Mouse (Mus musculus): Measurements from ENCODE around the gene Zfp119b. TPM values are rescaled to one million over a fixed set of nuclear protein-coding genes. Genes with fewer than 3 reads are reported as not detected.

Gene Zfp119b
- 1 to 10 TPM; 2.4 TPM for total RNA-seq (2021)
- long read RNA-seq, experiment 1, partial matches to known transcripts: 0 of 4 reads
- long read RNA-seq, experiment 1, other reads (novel, unspliced or antisense): 1 of 4 reads
- long read RNA-seq, experiment 2, partial matches to known transcripts: 0 of 1 reads
- long read RNA-seq, experiment 2, other reads (novel, unspliced or antisense): 0 of 1 reads

GRCm38 (mm10) chr17:55949400-55949799 lies at the start of gene Zfp119b:
Zfp119b (minus strand) TSS chr17:55949500.
- DNase-seq: no peak

GRCm38 (mm10) chr17:55996007-55996406 lies 46.7 kb upstream of the Zfp119b start:
- DNase-seq: peak; percentile 50 to 53

GRCm38 (mm10) chr17:55990278-55990898 lies 41.1 kb upstream of the Zfp119b start:
- no peak for DNase-seq

- peak in 1 of 2 experiments; percentile 31 for DNase-seq
These were observed 37.0 kb upstream of the Zfp119b start, which contains the start of gene Fsd1 for GRCm38 (mm10) chr17:55986030-55986961. Fsd1 (plus strand) TSS chr17:55986509.

- DNase-seq: no peak
These were observed 28.0 kb upstream of the Zfp119b start for GRCm38 (mm10) chr17:55977301-55977700.

GRCm38 (mm10) chr17:55976255-55976862 lies 27.1 kb upstream of the Zfp119b start:
- peak; percentile 69 to 90 for DNase-seq

GRCm38 (mm10) chr17:55971453-55971852 lies 22.2 kb upstream of the Zfp119b start:
- no peak for DNase-seq

- DNase-seq: peak in 1 of 2 experiments; percentile 20
These were observed 20.9 kb upstream of the Zfp119b start, which contains the start of gene Shd for GRCm38 (mm10) chr17:55969966-55970891. Shd (plus strand) TSS chr17:55970467.

GRCm38 (mm10) chr17:55969560-55969959 lies 20.3 kb upstream of the Zfp119b start:
- peak in 1 of 2 experiments; percentile 23 for DNase-seq

GRCm38 (mm10) chr17:55968210-55968609 lies 18.9 kb upstream of the Zfp119b start:
- DNase-seq: peak; percentile 27 to 43

- DNase-seq: no peak
These were observed 17.9 kb upstream of the Zfp119b start for GRCm38 (mm10) chr17:55967186-55967585.

GRCm38 (mm10) chr17:55964996-55965395 lies 15.7 kb upstream of the Zfp119b start:
- no peak for DNase-seq

GRCm38 (mm10) chr17:55964496-55964895 lies 15.2 kb upstream of the Zfp119b start:
- DNase-seq: no peak

GRCm38 (mm10) chr17:55963171-55963570 lies 13.9 kb upstream of the Zfp119b start:
- DNase-seq: no peak

GRCm38 (mm10) chr17:55961631-55962030 lies 12.3 kb upstream of the Zfp119b start:
- DNase-seq: no peak

GRCm38 (mm10) chr17:55960791-55961190 lies 11.5 kb upstream of the Zfp119b start:
- no peak for DNase-seq

GRCm38 (mm10) chr17:55959946-55960740 lies 10.8 kb upstream of the Zfp119b start:
- no peak for DNase-seq

GRCm38 (mm10) chr17:55958918-55959728 lies 9.8 kb upstream of the Zfp119b start, which contains the start of gene Yju2:
Yju2 (plus strand) TSS chr17:55959099.
- peak; percentile 96 to 99 for DNase-seq

- DNase-seq: no peak
These were observed 9.2 kb upstream of the Zfp119b start for GRCm38 (mm10) chr17:55958584-55958886.

Measured in heart, adult 18-20 months (tissue).